Mouse (Mus musculus): Measurements from ENCODE around the gene Ncbp1. TPM values are rescaled to one million over a fixed set of nuclear protein-coding genes. Genes with fewer than 3 reads are reported as not detected.

Ncbp1 gene
- polyA plus RNA-seq, 1 experiment, result 17.0 TPM

- Histone ChIP-seq H3K27me3 (ENCODE audit: control insufficient read depth, insufficient read depth, low read length) (no peaks in the 10 kb centered on the region), H3K27ac (ENCODE audit: insufficient read depth, low read length) (peak overlapping the region; percentile 89), H3K4me3 (ENCODE audit: extremely low read depth, insufficient read depth, insufficient read length) (peak overlapping the region; percentile 87), H3K4me1 (ENCODE audit: control insufficient read depth, insufficient read depth, insufficient read length) (no peaks in the 10 kb centered on the region; the same call in 1 of the 2 replicates), H3K36me3 (ENCODE audit: control insufficient read depth, insufficient read depth, low read length) (peaks cover under 1% of the 10 kb centered on the region; the same call in 1 of the 2 replicates)
- TF ChIP-seq POLR2A (IDR thresholded peaks at IDR 0.05; ENCODE audit: low read depth, low read length) (no peak), CTCF (IDR thresholded peaks at IDR 0.05; ENCODE audit: extremely low read depth, insufficient read depth, insufficient read length, insufficient replicate concordance) (no peak)
- no peak for DNase-seq (ENCODE audit: low read depth in 1 of 2, low spot score in 2 of 2)
- WGBS, result 44% methylated on average over 6 of the region's 6 CpGs
Observed at GRCm38 (mm10) chr4:46196513-46196912, 58.1 kb downstream of the Ncbp1 start.

DNA sequence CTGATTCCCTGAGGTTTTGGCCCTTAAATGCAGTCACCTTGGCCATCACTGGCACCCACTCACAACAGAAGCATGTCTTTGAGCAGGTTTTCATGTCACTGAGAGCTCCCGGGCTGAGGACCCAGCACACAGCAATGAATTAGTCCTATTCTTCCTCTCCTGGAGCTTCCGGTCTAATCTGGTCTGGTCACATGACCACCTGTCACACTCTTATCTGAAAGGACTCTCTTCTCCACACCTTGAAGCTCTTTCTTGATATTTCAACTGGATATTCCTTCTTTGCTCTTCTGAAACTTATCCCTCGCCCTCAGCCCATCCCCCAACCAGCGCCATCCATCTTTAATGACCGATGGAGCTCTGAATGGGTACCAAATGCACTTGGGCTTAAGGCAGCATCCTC, 59.7 kb downstream of the Ncbp1 start:
- no peak for TF ChIP-seq POLR2A (IDR thresholded peaks at IDR 0.05; ENCODE audit: low read depth, low read length)
- no peak for TF ChIP-seq CTCF (IDR thresholded peaks at IDR 0.05; ENCODE audit: extremely low read depth, insufficient read depth, insufficient read length, insufficient replicate concordance)
- no peak for DNase-seq (ENCODE audit: low read depth in 1 of 2, low spot score in 2 of 2)
- WGBS, result 76% methylated on average over 5 of the region's 5 CpGs
- H3K27me3 ChIP-seq (ENCODE audit: control insufficient read depth, insufficient read depth, low read length), result peaks cover 3% of the 10 kb centered on the region; the same call in 1 of the 2 replicates
- no peak overlapping the region for H3K4me3 ChIP-seq (ENCODE audit: extremely low read depth, insufficient read depth, insufficient read length)
- H3K27ac ChIP-seq (ENCODE audit: insufficient read depth, low read length), result no peak overlapping the region
- H3K36me3 ChIP-seq (ENCODE audit: control insufficient read depth, insufficient read depth, low read length), result no peaks in the 10 kb centered on the region
- H3K4me1 ChIP-seq (ENCODE audit: control insufficient read depth, insufficient read depth, insufficient read length), result no peaks in the 10 kb centered on the region; the same call in 1 of the 2 replicates

DNA sequence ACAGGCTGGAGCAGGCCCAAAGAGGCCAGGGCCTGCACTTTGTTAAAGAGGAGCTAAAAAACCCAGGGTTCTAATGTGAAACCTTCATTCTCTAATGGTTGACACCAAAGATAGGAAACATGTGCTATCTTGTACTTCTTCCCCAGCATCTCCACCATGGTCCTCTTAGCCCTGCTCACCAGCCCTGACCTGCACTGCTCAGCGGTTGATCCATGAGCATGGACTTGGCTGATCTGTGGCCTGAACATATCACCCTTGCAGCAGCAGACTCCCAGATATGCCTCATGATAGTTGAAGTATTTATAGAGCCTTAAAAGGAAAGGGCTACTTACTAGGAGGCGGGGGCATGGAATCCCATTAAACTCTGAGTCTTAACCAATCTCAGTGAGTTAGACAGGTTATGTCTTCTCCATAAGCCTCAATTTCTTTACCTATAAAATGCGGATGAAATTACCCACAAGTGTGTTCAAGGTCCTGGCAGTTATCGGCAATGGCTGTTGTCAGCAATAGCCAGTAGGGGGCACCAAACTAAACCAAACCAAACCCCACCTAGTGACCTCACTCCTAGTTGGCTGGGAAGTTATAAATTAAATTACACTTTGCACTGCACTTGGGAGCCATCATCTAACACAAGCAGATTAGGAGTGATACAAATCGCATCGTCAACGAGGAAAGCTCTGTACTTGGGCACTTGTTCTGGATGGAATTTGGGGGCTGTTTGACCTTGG, 63.6 kb downstream of the Ncbp1 start:
- 11% methylated on average over 7 of the region's 7 CpGs for WGBS
- H3K27me3 ChIP-seq (ENCODE audit: control insufficient read depth, insufficient read depth, low read length), result peaks cover 3% of the 10 kb centered on the region; the same call in 1 of the 2 replicates
- peak; percentile 41 to 57 for DNase-seq (ENCODE audit: low read depth in 1 of 2, low spot score in 2 of 2)
- peak; percentile 54; the same call in 1 of the 2 replicates for TF ChIP-seq CTCF (IDR thresholded peaks at IDR 0.05; ENCODE audit: extremely low read depth, insufficient read depth, insufficient read length, insufficient replicate concordance)
- no peak for TF ChIP-seq POLR2A (IDR thresholded peaks at IDR 0.05; ENCODE audit: low read depth, low read length)
- no peaks in the 10 kb centered on the region for H3K4me1 ChIP-seq (ENCODE audit: control insufficient read depth, insufficient read depth, insufficient read length)
- no peaks in the 10 kb centered on the region for H3K36me3 ChIP-seq (ENCODE audit: control insufficient read depth, insufficient read depth, low read length)
- H3K4me3 ChIP-seq (ENCODE audit: extremely low read depth, insufficient read depth, insufficient read length), result no peak overlapping the region
- H3K27ac ChIP-seq (ENCODE audit: insufficient read depth, low read length), result no peak overlapping the region

DNA sequence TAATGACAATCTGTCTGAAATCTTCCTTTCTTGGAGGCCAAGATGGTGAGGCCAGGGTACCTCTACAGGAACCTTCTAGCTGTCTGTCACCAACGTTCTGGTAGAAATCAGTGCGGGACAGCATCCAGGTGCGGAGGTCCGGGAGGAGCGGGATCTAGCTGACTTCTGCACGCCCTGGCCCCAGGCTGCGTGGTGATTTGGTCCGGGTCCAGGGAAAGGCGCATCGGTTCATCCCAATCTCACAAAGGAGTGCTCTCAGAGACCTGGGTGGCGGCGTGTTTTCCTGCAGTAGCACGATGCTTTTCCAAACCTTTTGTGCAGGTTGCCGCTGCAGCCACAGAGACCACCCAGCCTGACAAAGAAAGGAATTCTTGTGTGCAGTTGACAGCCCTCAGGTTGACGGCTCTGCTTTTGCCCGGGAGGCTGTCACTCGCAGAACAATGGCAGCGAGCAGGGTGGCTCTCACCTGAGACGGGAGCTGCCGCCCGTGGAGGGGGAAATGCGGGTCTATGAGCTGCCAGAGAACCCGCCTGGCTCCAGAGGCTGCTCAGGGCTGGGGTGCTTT, 64.2 kb downstream of the Ncbp1 start:
- no peak overlapping the region for H3K4me3 ChIP-seq (ENCODE audit: extremely low read depth, insufficient read depth, insufficient read length)
- H3K27ac ChIP-seq (ENCODE audit: insufficient read depth, low read length), result no peak overlapping the region
- no peaks in the 10 kb centered on the region for H3K36me3 ChIP-seq (ENCODE audit: control insufficient read depth, insufficient read depth, low read length)
- no peak for TF ChIP-seq POLR2A (IDR thresholded peaks at IDR 0.05; ENCODE audit: low read depth, low read length)
- TF ChIP-seq CTCF (IDR thresholded peaks at IDR 0.05; ENCODE audit: extremely low read depth, insufficient read depth, insufficient read length, insufficient replicate concordance), result no peak
- no peaks in the 10 kb centered on the region for H3K4me1 ChIP-seq (ENCODE audit: control insufficient read depth, insufficient read depth, insufficient read length)
- peaks cover 3% of the 10 kb centered on the region; the same call in 1 of the 2 replicates for H3K27me3 ChIP-seq (ENCODE audit: control insufficient read depth, insufficient read depth, low read length)
- WGBS, result 19% methylated on average over 23 of the region's 23 CpGs
- no peak for DNase-seq (ENCODE audit: low read depth in 1 of 2, low spot score in 2 of 2)

- H3K4me3 ChIP-seq (ENCODE audit: extremely low read depth, insufficient read depth, insufficient read length), result no peak overlapping the region
- DNase-seq (ENCODE audit: low read depth in 1 of 2, low spot score in 2 of 2), result no peak
- WGBS, result 85% methylated on average over 3 of the region's 3 CpGs
- H3K4me1 ChIP-seq (ENCODE audit: control insufficient read depth, insufficient read depth, insufficient read length), result no peaks in the 10 kb centered on the region
- no peak overlapping the region for H3K27ac ChIP-seq (ENCODE audit: insufficient read depth, low read length)
- H3K27me3 ChIP-seq (ENCODE audit: control insufficient read depth, insufficient read depth, low read length), result no peaks in the 10 kb centered on the region
- TF ChIP-seq CTCF (IDR thresholded peaks at IDR 0.05; ENCODE audit: extremely low read depth, insufficient read depth, insufficient read length, insufficient replicate concordance) (no peak), POLR2A (IDR thresholded peaks at IDR 0.05; ENCODE audit: low read depth, low read length) (no peak)
- H3K36me3 ChIP-seq (ENCODE audit: control insufficient read depth, insufficient read depth, low read length), result no peaks in the 10 kb centered on the region
Observed at GRCm38 (mm10) chr4:46221090-46221489, 82.7 kb downstream of the Ncbp1 start.

Other genes starting within 250 kb of the Ncbp1 start
- gene Ccdc180, start 248.3 kb upstream of the Ncbp1 start, polyA plus RNA-seq (2012; rRNA removed), result 0.04 TPM in 1 of 2 replicates, not detected in the other
- 5.1 and 5.2 TPM in 2 replicates for gene Tdrd7, start 173.3 kb upstream of the Ncbp1 start, polyA plus RNA-seq (2012; rRNA removed)
- 2.9 and 5.2 TPM in 2 replicates for gene Tmod1, start 99.7 kb upstream of the Ncbp1 start, polyA plus RNA-seq (2012; rRNA removed)
- 8.9 and 12.1 TPM in 2 replicates for gene Tstd2, start 81 bp downstream of the Ncbp1 start, polyA plus RNA-seq (2012; rRNA removed)
- gene Xpa, start 57.7 kb downstream of the Ncbp1 start, polyA plus RNA-seq (2012; rRNA removed), result 10.5 and 27.5 TPM in 2 replicates
- gene Foxe1, start 205.0 kb downstream of the Ncbp1 start, polyA plus RNA-seq (2012; rRNA removed), result 0.04 TPM in 1 of 2 replicates, not detected in the other